In genomic region chr19:60946656-60947055, GRCm38 (mm10) we compare ENCODE assay signal across 7 mouse cellular contexts. TPM values are rescaled to one million over a fixed set of nuclear protein-coding genes. Genes with fewer than 3 reads are reported as not detected.
A peak's percentile ranks its signal among the peaks of the same experiment; 100 is the strongest.
DNase-seq lines count a peak whose midpoint lies in the region; ATAC-seq and TF ChIP-seq lines count a peak whose summit lies in the region.

No protein-coding gene starts in this region.

- ATAC-seq in lung, postnatal 0 days = peak; percentile 25
- no peak for ATAC-seq in forebrain, postnatal 0 days

- no peak overlapping the region for H3K4me2 ChIP-seq in lung, postnatal 0 days (replicated peaks; ENCODE audit: low read depth, low read length)
- H3K4me2 ChIP-seq in forebrain, postnatal 0 days (ENCODE audit: low read depth) = no peak overlapping the region

- intact Hi-C loops in heart, postnatal 10 days (cut with DNase I) = loop anchor here (2.0 kb wide), 1 partner anchor 56 kb away; no protein-coding TSS in a partner anchor

- no peaks in the 10 kb centered on the region for H3K9me3 ChIP-seq in lung, postnatal 0 days (ENCODE audit: low read length)
- no peaks in the 10 kb centered on the region for H3K9me3 ChIP-seq in forebrain, postnatal 0 days (ENCODE audit: low read length)

- no peak overlapping the region for H3K4me3 ChIP-seq in lung, postnatal 0 days (ENCODE audit: low read depth, low read length)
- H3K4me3 ChIP-seq in forebrain, postnatal 0 days (ENCODE audit: low read depth, low read length) = no peak overlapping the region

- DNase-seq in A20 (ENCODE audit: low read depth, low spot score) (peak; percentile 47), adipocyte (ENCODE audit: low spot score) (peak; percentile 78)
- DNase-seq in heart, postnatal 10 days = peak; percentile 67 to 72
- DNase-seq in lung, postnatal 0 days (ENCODE audit: low spot score) = peak; percentile 73
- DNase-seq in frontal cortex, postnatal 25 days (ENCODE audit: low spot score in 2 of 2) = no peak
- DNase-seq in retina, embryonic 14.5 days (ENCODE audit: low spot score) = no peak
- DNase-seq in forebrain, postnatal 0 days = no peak

- no peaks in the 10 kb centered on the region for H3K27me3 ChIP-seq in lung, postnatal 0 days (replicated peaks; ENCODE audit: insufficient read depth, low read length)
- H3K27me3 ChIP-seq in forebrain, postnatal 0 days (ENCODE audit: insufficient read depth, low read length) = no peaks in the 10 kb centered on the region

- no peak for TF ChIP-seq CTCF in lung, postnatal 0 days (IDR thresholded peaks at IDR 0.05)
- TF ChIP-seq CTCF in forebrain, postnatal 0 days (IDR thresholded peaks at IDR 0.05; ENCODE audit: low read depth) = no peak

- H3K36me3 ChIP-seq in lung, postnatal 0 days (ENCODE audit: insufficient read depth, low read length) = no peaks in the 10 kb centered on the region
- H3K36me3 ChIP-seq in forebrain, postnatal 0 days (ENCODE audit: insufficient read depth) = no peaks in the 10 kb centered on the region

- peaks cover 17% of the 10 kb centered on the region; the same call in 1 of the 2 replicates for H3K4me1 ChIP-seq in lung, postnatal 0 days (ENCODE audit: insufficient read depth, low read depth, low read length)
- H3K4me1 ChIP-seq in forebrain, postnatal 0 days (ENCODE audit: insufficient read depth) = no peaks in the 10 kb centered on the region

- no peak overlapping the region for H3K9ac ChIP-seq in lung, postnatal 0 days (replicated peaks; ENCODE audit: low read depth)
- no peak overlapping the region for H3K9ac ChIP-seq in forebrain, postnatal 0 days

- WGBS in lung, postnatal 0 days = 32% methylated on average over 2 of the region's 2 CpGs
- WGBS in forebrain, postnatal 0 days = 59% methylated on average over 2 of the region's 2 CpGs

- TF ChIP-seq EP300 in lung, postnatal 0 days (IDR thresholded peaks at IDR 0.05) = no peak

- peak overlapping the region; percentile 72 for H3K27ac ChIP-seq in lung, postnatal 0 days (ENCODE audit: low read length)
- H3K27ac ChIP-seq in forebrain, postnatal 0 days (ENCODE audit: low read depth, low read length) = no peak overlapping the region

RNA-seq across cellular contexts. Expression of gene Grk5, which starts 57.1 kb away (rescaled TPM):
- total RNA-seq in heart, postnatal 10 days (2021) = 10 to 100 TPM; 26.3 to 28.3 TPM
- polyA plus RNA-seq in lung, postnatal 0 days (2015; fragmentation: Nextera tagmentation; extraction: Ambion mirVana) = 7.2 and 9.1 TPM in 2 replicates
- 10.4 and 12.7 TPM in 2 replicates for total RNA-seq in forebrain, postnatal 0 days (2014; rRNA removed)
- 1.3 and 1.5 TPM in 2 replicates for polyA plus RNA-seq in forebrain, postnatal 0 days (2015; fragmentation: Nextera tagmentation; extraction: Ambion mirVana)

Comparison
In these comparisons a context has a peak if more than half of its experiments do, and no peak if none do; other contexts are left out.
1. DNase-seq: peak in A20 (single experiment), adipocyte (single experiment), heart, postnatal 10 days (2 of 2) and lung, postnatal 0 days (single experiment); none in frontal cortex, postnatal 25 days (0 of 2), retina, embryonic 14.5 days (single experiment) and forebrain, postnatal 0 days (single experiment).